Mouse (Mus musculus) stomach, embryonic 15.5 days (tissue): Measurements from ENCODE around the gene Esr1. TPM values are rescaled to one million over a fixed set of nuclear protein-coding genes. Genes with fewer than 3 reads are reported as not detected.

Experiments
- ATAC-seq: fragments of 200-750 bp; cut with Nextera tagmentation; 2 replicates; pipeline ENCODE4 v1.8.0; 2017; ENCODE audit warnings: low read depth, moderate number of reproducible peaks, moderate TSS enrichment; ENCODE audit not compliant: insufficient read depth, low FRiP score
- H3K27ac ChIP-seq: fragments of 300-500 bp; sonication (generic); 2 replicates; pipeline ENCODE4 v1.5.1; 2015; ENCODE audit warnings: mild to moderate bottlenecking, inconsistent platforms
- H3K27me3 ChIP-seq: fragments of 300-500 bp; sonication (generic); replicated peaks from 2 replicates; pipeline ENCODE4 v1.6.1; 2015; ENCODE audit warnings: inconsistent platforms
- H3K36me3 ChIP-seq: fragments of 300-500 bp; sonication (generic); 2 replicates; pipeline ENCODE4 v1.6.1; 2015; ENCODE audit warnings: inconsistent platforms
- H3K4me1 ChIP-seq: fragments of 300-500 bp; sonication (generic); 2 replicates; pipeline ENCODE4 v1.6.1; 2015; ENCODE audit warnings: inconsistent platforms
- H3K4me2 ChIP-seq: fragments of 300-500 bp; sonication (generic); 2 replicates; pipeline ENCODE4 v1.6.1; 2015; ENCODE audit warnings: mild to moderate bottlenecking, inconsistent platforms
- H3K4me3 ChIP-seq: fragments of 300-500 bp; sonication (generic); replicated peaks from 2 replicates; pipeline ENCODE4 v1.5.1; 2015; ENCODE audit warnings: inconsistent platforms
- H3K9ac ChIP-seq: fragments of 300-500 bp; sonication (generic); 2 replicates; pipeline ENCODE4 v1.6.1; 2015; ENCODE audit warnings: inconsistent platforms
- H3K9me3 ChIP-seq: fragments of 300-500 bp; sonication (generic); 2 replicates; pipeline ENCODE4 v1.6.1; 2016; ENCODE audit warnings: inconsistent platforms
- WGBS: fragments of 180-500 bp; shearing (Covaris S2); methylation state at CpG from one replicate; pipeline ENCODE4 v1.1.7; 2015; 5-methylcytosine and 5-hydroxymethylcytosine counted together
- polyA plus RNA-seq: library from polyadenylated mRNA; unstranded; fragments of >200 nt; fragmentation: Nextera tagmentation; extraction: Ambion mirVana; gene quantifications from 2 replicates; pipeline ENCODE4 v1.2.1, GENCODE M21; 2015

The Esr1 gene
- polyA plus RNA-seq, 1 experiment from 2014 or later, result 0.86 TPM

DNA sequence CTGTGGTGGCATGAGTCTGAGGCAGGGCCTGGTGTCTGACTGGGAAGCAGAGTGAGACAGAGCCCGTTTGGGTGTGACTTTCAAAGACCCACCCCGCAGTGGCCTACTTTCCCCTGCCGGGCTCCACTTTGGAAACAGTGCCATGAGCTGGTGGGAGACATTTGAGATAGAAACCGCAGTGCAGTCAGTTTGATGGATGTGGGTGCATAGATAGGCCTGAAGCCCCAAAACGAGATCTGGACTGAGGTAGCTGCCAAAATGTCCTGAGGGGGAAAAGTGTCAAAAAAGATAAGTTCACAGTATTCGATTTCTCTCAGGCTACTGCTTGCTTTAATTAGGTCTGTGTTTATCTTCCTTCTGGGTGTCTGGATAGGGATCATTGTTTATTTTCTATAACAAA lies 169.5 kb downstream of the Esr1 start:
- H3K4me2 ChIP-seq, result no peak overlapping the region
- no peak for ATAC-seq
- 32% methylated on average over 6 of the region's 6 CpGs for WGBS
- H3K9me3 ChIP-seq, result no peaks in the 10 kb centered on the region
- no peaks in the 10 kb centered on the region for H3K4me1 ChIP-seq
- no peaks in the 10 kb centered on the region for H3K36me3 ChIP-seq
- H3K27ac ChIP-seq, result no peak overlapping the region
- no peak overlapping the region for H3K4me3 ChIP-seq
- H3K27me3 ChIP-seq, result no peaks in the 10 kb centered on the region
- no peak overlapping the region for H3K9ac ChIP-seq

DNA sequence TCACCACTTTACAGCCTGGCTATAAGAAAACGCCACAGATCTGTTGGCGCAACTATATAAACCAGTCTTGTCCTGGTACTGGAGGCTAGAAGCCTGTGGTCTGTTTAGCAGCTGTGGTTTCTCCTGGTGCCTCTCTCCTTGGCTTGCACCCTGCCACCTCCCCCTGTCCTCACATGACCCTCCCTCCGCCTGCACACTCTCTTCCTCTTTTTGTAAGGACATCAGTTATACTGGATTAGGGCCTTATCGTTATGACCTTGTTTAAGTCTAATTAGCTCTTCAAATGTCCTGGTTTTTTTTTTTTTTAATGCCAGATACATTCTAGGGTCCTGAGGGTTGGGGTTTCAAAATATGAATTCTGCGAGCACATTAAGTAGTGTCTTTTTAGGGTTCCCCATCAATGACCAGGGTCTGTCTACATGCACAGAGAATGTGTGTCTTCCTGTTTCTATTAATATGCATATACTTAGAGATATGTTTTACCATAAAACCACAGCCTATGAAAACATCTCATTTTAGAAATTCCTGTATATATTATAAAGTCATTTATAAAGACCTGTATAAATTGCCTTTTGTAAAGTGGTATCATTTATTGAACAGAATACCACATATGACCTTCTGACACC lies 175.7 kb downstream of the Esr1 start:
- no peak overlapping the region for H3K9ac ChIP-seq
- H3K9me3 ChIP-seq, result no peaks in the 10 kb centered on the region
- H3K27me3 ChIP-seq, result no peaks in the 10 kb centered on the region
- ATAC-seq, result no peak
- no peaks in the 10 kb centered on the region for H3K4me1 ChIP-seq
- no peaks in the 10 kb centered on the region for H3K36me3 ChIP-seq
- H3K4me3 ChIP-seq, result no peak overlapping the region
- no peak overlapping the region for H3K4me2 ChIP-seq
- WGBS, result 86% methylated on average over 5 of the region's 5 CpGs
- H3K27ac ChIP-seq, result no peak overlapping the region

DNA sequence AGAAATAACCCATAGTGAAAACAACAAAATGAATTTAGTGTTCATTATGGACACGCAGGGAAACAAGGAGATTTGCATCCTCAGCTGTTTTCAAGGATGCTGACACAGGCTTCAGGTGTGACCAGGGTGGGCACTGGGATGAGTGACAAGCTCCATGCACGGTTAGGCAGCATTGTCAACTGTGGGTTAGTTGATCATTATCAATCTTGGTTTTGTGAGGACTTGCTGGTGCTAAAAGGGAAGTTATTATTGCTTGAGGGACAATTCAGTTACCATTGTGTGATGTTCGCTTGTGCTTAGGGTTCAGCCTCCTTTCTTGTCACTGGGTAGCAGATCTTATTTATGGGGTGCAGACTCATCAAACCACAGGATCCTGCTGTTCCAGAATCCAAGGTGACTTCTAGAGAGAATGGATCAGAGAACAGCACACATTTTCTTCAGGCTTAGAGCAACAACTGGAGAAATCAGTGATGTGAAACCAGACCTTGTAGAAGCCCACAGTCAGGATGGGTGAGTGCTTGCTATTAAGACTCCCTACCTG lies 186.9 kb downstream of the Esr1 start:
- Histone ChIP-seq H3K4me3 (no peak overlapping the region), H3K27me3 (no peaks in the 10 kb centered on the region), H3K36me3 (no peaks in the 10 kb centered on the region), H3K4me2 (no peak overlapping the region), H3K9ac (no peak overlapping the region), H3K9me3 (no peaks in the 10 kb centered on the region), H3K4me1 (no peaks in the 10 kb centered on the region), H3K27ac (no peak overlapping the region)
- 70% methylated on average over 3 of the region's 3 CpGs for WGBS
- ATAC-seq, result no peak

DNA sequence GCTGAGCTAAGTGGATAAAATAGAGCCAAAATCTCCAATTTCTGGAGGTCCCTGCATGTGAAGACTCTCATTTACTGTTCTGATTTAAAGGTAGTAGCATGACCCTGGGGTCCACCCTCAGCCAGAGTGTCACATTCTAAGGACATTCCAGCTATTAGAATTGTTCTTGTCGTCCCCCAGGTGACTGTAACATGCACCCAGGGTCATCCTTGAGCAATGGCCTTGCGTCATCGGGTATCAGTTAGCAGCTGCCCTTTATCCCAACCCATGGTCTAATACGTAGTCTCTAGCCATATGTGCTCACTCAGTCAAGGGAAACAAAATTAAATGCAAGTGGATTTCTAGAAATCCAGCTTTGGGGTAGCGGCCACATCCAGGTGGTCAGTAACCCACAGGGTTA lies 213.0 kb downstream of the Esr1 start:
- no peaks in the 10 kb centered on the region for H3K36me3 ChIP-seq
- H3K9ac ChIP-seq, result no peak overlapping the region
- no peaks in the 10 kb centered on the region for H3K9me3 ChIP-seq
- no peaks in the 10 kb centered on the region for H3K27me3 ChIP-seq
- ATAC-seq, result no peak
- H3K27ac ChIP-seq, result no peak overlapping the region
- WGBS, result 87% methylated on average over 5 of the region's 5 CpGs
- H3K4me2 ChIP-seq, result no peak overlapping the region
- no peak overlapping the region for H3K4me3 ChIP-seq
- no peaks in the 10 kb centered on the region for H3K4me1 ChIP-seq

DNA sequence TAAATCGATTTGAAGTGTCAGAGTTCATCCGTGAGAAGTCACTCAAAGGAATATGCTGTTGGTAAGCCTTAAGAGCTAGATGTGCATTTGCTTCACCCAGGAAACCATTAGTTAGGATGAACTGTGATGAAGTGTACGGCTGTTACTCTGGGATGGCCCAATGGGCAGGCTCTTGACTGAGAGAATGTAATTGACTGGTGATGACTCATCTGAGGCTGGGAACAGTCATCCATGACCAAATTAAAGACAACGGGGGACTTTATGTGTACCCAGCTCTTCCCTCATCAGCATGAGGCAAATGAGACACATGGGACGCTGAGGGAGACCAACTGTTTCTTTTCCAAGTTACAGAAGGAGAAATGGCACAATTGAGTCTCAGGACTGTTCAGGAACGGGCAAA lies 219.2 kb downstream of the Esr1 start:
- H3K4me3 ChIP-seq, result no peak overlapping the region
- no peak for ATAC-seq
- no peak overlapping the region for H3K4me2 ChIP-seq
- no peaks in the 10 kb centered on the region for H3K36me3 ChIP-seq
- no peak overlapping the region for H3K9ac ChIP-seq
- H3K27me3 ChIP-seq, result no peaks in the 10 kb centered on the region
- H3K4me1 ChIP-seq, result no peaks in the 10 kb centered on the region
- no peak overlapping the region for H3K27ac ChIP-seq
- 80% methylated on average over 6 of the region's 6 CpGs for WGBS
- H3K9me3 ChIP-seq, result no peaks in the 10 kb centered on the region

DNA sequence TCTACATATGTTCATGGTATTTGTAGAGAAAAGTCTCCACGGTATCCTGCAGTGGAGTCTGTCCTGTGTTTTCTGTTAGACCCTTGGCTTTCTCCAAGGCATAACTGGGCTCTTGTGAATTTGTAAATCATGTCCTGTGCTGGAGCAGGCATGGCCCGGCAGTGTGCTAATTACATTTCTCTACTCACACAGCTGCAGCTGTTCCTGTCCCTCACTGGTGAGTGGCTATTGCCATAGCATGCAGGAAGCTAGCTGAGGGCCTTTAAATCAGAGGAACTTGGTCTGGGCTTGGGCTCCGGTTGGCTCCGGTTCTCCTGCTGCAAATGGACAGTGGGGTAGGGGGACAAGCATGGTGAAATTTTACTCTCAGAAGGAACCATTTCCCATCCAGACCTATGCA lies 226.7 kb downstream of the Esr1 start:
- Histone ChIP-seq H3K27me3 (no peaks in the 10 kb centered on the region), H3K4me1 (no peaks in the 10 kb centered on the region), H3K9me3 (no peaks in the 10 kb centered on the region), H3K4me3 (no peak overlapping the region), H3K27ac (no peak overlapping the region), H3K36me3 (no peaks in the 10 kb centered on the region), H3K4me2 (no peak overlapping the region), H3K9ac (no peak overlapping the region)
- no peak for ATAC-seq
- WGBS, result 79% methylated on average over 4 of the region's 4 CpGs

DNA sequence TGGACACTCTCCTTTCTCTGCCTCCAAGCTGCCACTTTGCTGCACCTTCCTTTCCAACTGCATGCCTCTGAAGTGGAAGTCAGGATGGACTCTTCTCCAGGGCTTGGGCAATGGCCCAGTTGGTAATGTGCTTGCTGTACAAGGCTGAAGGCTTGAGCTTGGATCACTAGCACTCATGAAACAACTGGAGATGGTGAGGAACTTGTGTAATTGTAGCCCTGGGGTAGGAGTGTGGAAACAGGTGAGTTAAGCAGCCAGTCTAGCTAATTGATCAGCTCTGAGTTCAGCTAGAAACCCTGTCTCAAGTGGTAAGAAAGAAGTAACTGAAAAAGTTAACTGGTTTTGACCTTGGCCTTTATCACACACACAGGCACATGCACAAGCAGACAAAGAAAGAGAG lies 229.6 kb downstream of the Esr1 start:
- Histone ChIP-seq H3K27me3 (no peaks in the 10 kb centered on the region), H3K27ac (no peak overlapping the region), H3K36me3 (no peaks in the 10 kb centered on the region), H3K4me2 (no peak overlapping the region), H3K4me3 (no peak overlapping the region), H3K9ac (no peak overlapping the region), H3K9me3 (no peaks in the 10 kb centered on the region), H3K4me1 (no peaks in the 10 kb centered on the region)
- no peak for ATAC-seq

DNA sequence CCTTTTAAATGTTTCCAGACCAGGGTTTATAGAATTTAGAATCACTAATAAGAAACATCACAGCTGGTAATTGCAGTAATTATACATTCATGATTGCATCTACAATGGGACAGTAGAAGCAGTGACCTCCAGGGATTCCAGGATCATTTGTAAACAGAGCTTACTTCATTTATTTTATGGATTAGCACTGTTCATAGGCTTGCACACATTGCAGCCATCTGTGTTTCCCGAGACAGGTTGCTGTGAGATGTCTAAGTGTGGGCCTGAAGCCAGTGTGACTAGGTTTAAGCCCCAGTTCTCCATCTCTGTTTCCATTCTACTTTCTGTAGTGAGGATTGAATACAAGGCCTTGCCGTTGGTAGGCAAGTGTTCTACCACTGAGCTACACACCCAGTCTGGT lies 236.1 kb downstream of the Esr1 start:
- no peak for ATAC-seq
- Histone ChIP-seq H3K27ac (no peak overlapping the region), H3K9ac (no peak overlapping the region), H3K4me3 (no peak overlapping the region), H3K36me3 (no peaks in the 10 kb centered on the region), H3K27me3 (no peaks in the 10 kb centered on the region), H3K4me1 (no peaks in the 10 kb centered on the region), H3K4me2 (no peak overlapping the region), H3K9me3 (no peaks in the 10 kb centered on the region)
- WGBS, result 64% methylated on average over 2 of the region's 2 CpGs

DNA sequence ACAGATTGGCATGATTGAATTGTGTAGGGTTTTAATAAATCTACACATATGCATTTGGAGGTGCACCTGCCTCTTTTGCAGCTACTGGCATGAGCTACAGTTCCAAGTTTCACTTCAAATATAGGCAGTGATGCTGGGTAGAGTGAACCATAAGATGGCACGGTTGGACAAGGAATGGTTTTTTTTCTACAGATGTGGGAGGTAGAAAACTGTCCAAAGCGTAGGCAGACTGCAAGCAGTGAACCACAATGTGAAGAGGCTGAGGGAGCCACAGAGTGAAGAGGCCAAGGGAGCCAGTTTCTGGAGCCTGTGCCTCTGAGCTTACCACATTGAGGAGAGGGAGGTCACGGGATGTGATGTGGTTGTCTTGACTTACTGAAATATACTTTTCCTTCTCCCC lies 238.5 kb downstream of the Esr1 start:
- no peaks in the 10 kb centered on the region for H3K36me3 ChIP-seq
- H3K4me3 ChIP-seq, result no peak overlapping the region
- no peak overlapping the region for H3K9ac ChIP-seq
- H3K27me3 ChIP-seq, result no peaks in the 10 kb centered on the region
- no peaks in the 10 kb centered on the region for H3K4me1 ChIP-seq
- no peak overlapping the region for H3K4me2 ChIP-seq
- WGBS, result 77% methylated on average over 3 of the region's 3 CpGs
- H3K9me3 ChIP-seq, result no peaks in the 10 kb centered on the region
- H3K27ac ChIP-seq, result no peak overlapping the region
- no peak for ATAC-seq

DNA sequence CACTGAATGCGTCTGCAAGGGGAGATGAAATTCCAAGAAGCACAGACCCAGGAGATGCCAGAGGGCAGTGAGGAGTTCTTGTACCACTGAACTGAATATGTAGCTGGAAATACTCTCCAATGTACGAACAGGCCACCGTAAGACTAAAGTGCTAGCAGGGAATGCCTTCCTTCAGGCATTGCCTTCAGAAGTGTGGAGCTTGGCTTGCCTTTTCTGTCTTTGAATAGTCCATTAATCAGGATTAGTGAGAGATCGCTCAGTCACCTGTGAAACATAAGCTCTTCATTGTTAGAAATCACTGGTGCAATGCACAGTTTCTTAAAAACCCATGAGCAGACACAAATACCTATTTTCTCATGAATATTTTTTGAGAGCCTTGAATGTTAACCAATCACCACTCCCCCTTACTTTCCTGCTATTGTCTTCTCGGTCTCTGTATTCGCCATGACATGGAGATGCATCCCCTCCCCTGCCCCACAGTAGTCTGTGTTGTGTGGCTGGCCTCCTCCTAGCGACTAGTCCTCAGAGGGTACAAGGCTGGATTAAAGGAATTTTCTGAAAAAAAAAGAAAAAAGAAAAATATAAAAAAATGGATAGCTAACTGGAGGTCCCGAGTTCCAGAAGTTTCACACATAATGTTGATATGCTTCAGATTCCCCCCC lies 263.8 kb downstream of the Esr1 start:
- Histone ChIP-seq H3K36me3 (no peaks in the 10 kb centered on the region), H3K27me3 (no peaks in the 10 kb centered on the region), H3K4me3 (no peak overlapping the region), H3K4me2 (no peak overlapping the region), H3K9ac (no peak overlapping the region), H3K4me1 (no peaks in the 10 kb centered on the region), H3K27ac (no peak overlapping the region), H3K9me3 (no peaks in the 10 kb centered on the region)
- ATAC-seq, result no peak
- WGBS, result 82% methylated on average over 8 of the region's 8 CpGs

DNA sequence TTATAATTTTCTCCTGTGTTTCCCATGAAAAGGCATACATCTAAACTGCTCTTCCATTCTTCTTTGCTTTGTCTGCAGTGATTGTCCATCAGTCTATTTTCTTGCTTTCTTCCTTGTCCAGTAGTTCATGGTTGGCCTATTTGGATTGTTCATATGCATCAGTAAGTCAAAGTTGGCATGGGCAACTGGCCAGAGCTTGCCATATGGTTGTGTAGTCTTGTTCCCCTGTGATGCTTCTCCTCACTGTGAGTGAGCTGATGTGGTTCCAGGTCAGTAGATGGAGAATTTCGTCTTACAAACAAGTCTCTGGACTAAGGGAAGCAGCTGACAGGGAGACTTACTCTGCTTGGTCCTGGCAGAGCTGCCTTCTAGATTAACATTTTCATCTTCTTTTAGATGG lies 270.0 kb downstream of the Esr1 start:
- 54% methylated on average over 1 of the region's 1 CpGs for WGBS
- H3K4me1 ChIP-seq, result no peaks in the 10 kb centered on the region
- no peaks in the 10 kb centered on the region for H3K36me3 ChIP-seq
- no peaks in the 10 kb centered on the region for H3K27me3 ChIP-seq
- no peak overlapping the region for H3K27ac ChIP-seq
- H3K9me3 ChIP-seq, result no peaks in the 10 kb centered on the region
- no peak overlapping the region for H3K4me3 ChIP-seq
- no peak overlapping the region for H3K4me2 ChIP-seq
- no peak for ATAC-seq
- no peak overlapping the region for H3K9ac ChIP-seq

DNA sequence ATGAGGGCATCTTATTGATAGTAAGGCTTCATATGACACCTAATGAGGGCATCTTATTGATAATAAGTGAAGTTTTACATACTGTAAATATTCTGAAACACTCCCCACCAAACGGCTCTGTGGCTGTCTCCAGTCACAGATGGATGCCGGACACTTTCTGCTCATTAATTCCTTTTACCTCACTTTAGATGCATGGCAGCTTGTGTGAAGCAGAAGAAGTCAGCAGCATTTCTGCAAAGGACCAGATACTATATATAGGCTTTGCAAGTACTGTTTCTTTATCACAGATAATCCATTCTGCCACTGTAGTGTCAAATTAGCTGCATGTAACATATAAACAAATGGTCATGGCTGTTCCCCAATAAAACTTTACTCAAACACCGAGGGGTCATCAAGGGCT lies 274.1 kb downstream of the Esr1 start:
- Histone ChIP-seq H3K9me3 (no peaks in the 10 kb centered on the region), H3K27ac (no peak overlapping the region), H3K9ac (no peak overlapping the region), H3K36me3 (no peaks in the 10 kb centered on the region), H3K27me3 (no peaks in the 10 kb centered on the region), H3K4me1 (no peaks in the 10 kb centered on the region), H3K4me3 (no peak overlapping the region), H3K4me2 (no peak overlapping the region)
- ATAC-seq, result no peak
- 69% methylated on average over 3 of the region's 3 CpGs for WGBS

DNA sequence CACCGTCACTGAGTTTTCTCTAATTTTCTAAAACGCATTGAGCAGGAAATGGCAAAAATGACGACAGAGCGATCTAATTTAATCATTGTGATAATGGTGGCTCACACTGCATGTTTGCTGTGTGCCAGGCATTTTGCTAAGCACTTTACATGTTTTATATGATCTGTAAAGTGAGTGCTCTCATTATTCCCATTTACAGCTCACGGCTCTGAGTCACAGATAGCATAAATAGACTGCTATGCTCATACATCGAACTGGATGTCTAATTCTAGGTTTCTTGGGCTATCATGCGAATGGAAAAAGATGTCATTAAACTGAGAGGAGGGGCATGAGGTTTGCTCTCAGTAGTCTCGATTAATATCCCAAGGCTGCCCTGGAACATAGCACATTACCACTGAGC lies 274.6 kb downstream of the Esr1 start:
- Histone ChIP-seq H3K4me2 (no peak overlapping the region), H3K9me3 (no peaks in the 10 kb centered on the region), H3K36me3 (no peaks in the 10 kb centered on the region), H3K4me1 (no peaks in the 10 kb centered on the region), H3K27ac (no peak overlapping the region), H3K27me3 (no peaks in the 10 kb centered on the region), H3K9ac (no peak overlapping the region), H3K4me3 (no peak overlapping the region)
- no peak for ATAC-seq
- 81% methylated on average over 8 of the region's 8 CpGs for WGBS
